Mouse (Mus musculus): ENCODE results near the gene Map4k4.

GRCm38 (mm10) chr1:39859213-39859612 lies 41.5 kb upstream of the Map4k4 start:
- TF ChIP-seq CTCF (IDR thresholded peaks at IDR 0.05) (no peak), EP300 (IDR thresholded peaks at IDR 0.05) (no peak)

All from lung, postnatal 0 days (tissue).